In genomic region chr4:131391924-131392297, GRCm38 (mm10) we compare ENCODE assay signal across 23 mouse cellular contexts.
DNase-seq lines count a peak whose midpoint lies in the region; ATAC-seq and TF ChIP-seq lines count a peak whose summit lies in the region.
"Had no signal": no experiment of that assay in that cellular context is flagged by ENCODE, and none has a peak within 500 bp of the region (broad histone marks: within the 10 kb centered on the region; RNA-seq: fewer than 3 reads in every experiment).

No protein-coding gene starts in this region.

- H3K27me3 ChIP-seq in hindbrain, embryonic 11.5 days (ENCODE audit: control insufficient read depth, insufficient read depth, low read length): no peaks in the 10 kb centered on the region
- H3K27me3 ChIP-seq in hindbrain, embryonic 16.5 days (replicated peaks; ENCODE audit: control insufficient read depth, insufficient read depth, low read length): no peaks in the 10 kb centered on the region
- no peaks in the 10 kb centered on the region for H3K27me3 ChIP-seq in midbrain, embryonic 13.5 days
- no peaks in the 10 kb centered on the region for H3K27me3 ChIP-seq in midbrain, embryonic 11.5 days (ENCODE audit: control insufficient read depth, insufficient read depth, low read length)
- no peaks in the 10 kb centered on the region for H3K27me3 ChIP-seq in CH12.LX (replicated peaks)
- no peaks in the 10 kb centered on the region for H3K27me3 ChIP-seq in hindbrain, embryonic 13.5 days
- H3K27me3 ChIP-seq: embryonic facial prominence, embryonic 12.5 days; embryonic facial prominence, embryonic 15.5 days; forebrain, embryonic 13.5 days; intestine, embryonic 15.5 days had no signal

- no peak overlapping the region for H3K9ac ChIP-seq in hindbrain, embryonic 11.5 days (ENCODE audit: low read depth, low read length)
- H3K9ac ChIP-seq in hindbrain, embryonic 16.5 days (ENCODE audit: low read depth, low read length): no peak overlapping the region
- no peak overlapping the region for H3K9ac ChIP-seq in midbrain, embryonic 13.5 days (replicated peaks)
- H3K9ac ChIP-seq in midbrain, embryonic 11.5 days (ENCODE audit: low read length): no peak overlapping the region
- H3K9ac ChIP-seq in CH12.LX (ENCODE audit: insufficient read depth, low read depth): peak overlapping the region; percentile 7; the same call in 1 of the 2 replicates
- H3K9ac ChIP-seq in hindbrain, embryonic 13.5 days: no peak overlapping the region
- H3K9ac ChIP-seq: embryonic facial prominence, embryonic 12.5 days; embryonic facial prominence, embryonic 15.5 days; forebrain, embryonic 13.5 days; intestine, embryonic 15.5 days had no signal

- no peaks in the 10 kb centered on the region for H3K36me3 ChIP-seq in hindbrain, embryonic 11.5 days (ENCODE audit: control insufficient read depth, insufficient read depth, low read length)
- H3K36me3 ChIP-seq in hindbrain, embryonic 16.5 days (ENCODE audit: control insufficient read depth, insufficient read depth, low read length): no peaks in the 10 kb centered on the region
- H3K36me3 ChIP-seq in midbrain, embryonic 13.5 days: no peaks in the 10 kb centered on the region
- H3K36me3 ChIP-seq in midbrain, embryonic 11.5 days (ENCODE audit: control insufficient read depth, insufficient read depth, low read length): no peaks in the 10 kb centered on the region
- H3K36me3 ChIP-seq in CH12.LX (replicated peaks in 1 of 2; ENCODE audit: control insufficient read depth in 1 of 2, insufficient read depth in 1 of 2, low read length in 1 of 2): no peaks in the 10 kb centered on the region
- H3K36me3 ChIP-seq in hindbrain, embryonic 13.5 days: no peaks in the 10 kb centered on the region
- H3K36me3 ChIP-seq: embryonic facial prominence, embryonic 12.5 days; embryonic facial prominence, embryonic 15.5 days; intestine, embryonic 15.5 days had no signal

- no peak overlapping the region for H3K4me2 ChIP-seq in hindbrain, embryonic 11.5 days (replicated peaks; ENCODE audit: low read depth, low read length)
- H3K4me2 ChIP-seq in hindbrain, embryonic 16.5 days (ENCODE audit: low read length): no peak overlapping the region
- H3K4me2 ChIP-seq in midbrain, embryonic 13.5 days (replicated peaks): no peak overlapping the region
- H3K4me2 ChIP-seq in midbrain, embryonic 11.5 days: no peak overlapping the region
- H3K4me2 ChIP-seq in CH12.LX (ENCODE audit: insufficient read depth, low read depth, poor library complexity, severe bottlenecking): peak overlapping the region; percentile 64
- no peak overlapping the region for H3K4me2 ChIP-seq in hindbrain, embryonic 13.5 days
- H3K4me2 ChIP-seq: embryonic facial prominence, embryonic 12.5 days; embryonic facial prominence, embryonic 15.5 days; forebrain, embryonic 13.5 days; heart, embryonic 11.5 days; intestine, embryonic 15.5 days had no signal

- no peak for ATAC-seq in hindbrain, embryonic 11.5 days (ENCODE audit: low FRiP score)
- no peak for ATAC-seq in hindbrain, embryonic 16.5 days
- no peak for ATAC-seq in midbrain, embryonic 13.5 days
- ATAC-seq in midbrain, embryonic 11.5 days (ENCODE audit: low FRiP score): no peak
- ATAC-seq in hindbrain, embryonic 13.5 days (ENCODE audit: low FRiP score): no peak
- ATAC-seq: activated CD4-positive, CD25-positive, alpha-beta regulatory T cell, adult 4 months; CD4-positive, CD25-positive, alpha-beta regulatory T cell, adult 4 months; forebrain, embryonic 13.5 days; forebrain, embryonic 16.5 days had no signal

- no peak for TF ChIP-seq EP300 in CH12.LX (IDR thresholded peaks at IDR 0.05; ENCODE audit: low read length)

- dilution Hi-C loops in CH12.LX (cut with MboI; ENCODE audit: extremely low pct_ligation_motif_present, extremely low pct_unique_long_range_greater_than_20kb, low sequenced_read_pairs): no loop called here

- no peaks in the 10 kb centered on the region for H3K4me1 ChIP-seq in hindbrain, embryonic 11.5 days (replicated peaks; ENCODE audit: control insufficient read depth, insufficient read depth, low read length)
- no peaks in the 10 kb centered on the region for H3K4me1 ChIP-seq in hindbrain, embryonic 16.5 days (ENCODE audit: control insufficient read depth, insufficient read depth, low read depth, low read length)
- H3K4me1 ChIP-seq in midbrain, embryonic 13.5 days (replicated peaks): peaks cover 24% of the 10 kb centered on the region
- H3K4me1 ChIP-seq in midbrain, embryonic 11.5 days (ENCODE audit: control insufficient read depth, insufficient read depth, low read length): no peaks in the 10 kb centered on the region
- H3K4me1 ChIP-seq in CH12.LX (ENCODE audit: control insufficient read depth in 1 of 2, insufficient read depth in 2 of 2): peaks cover 24 to 53% of the 10 kb centered on the region in 2 experiments
- peaks cover 34% of the 10 kb centered on the region for H3K4me1 ChIP-seq in hindbrain, embryonic 13.5 days (replicated peaks)
- H3K4me1 ChIP-seq: embryonic facial prominence, embryonic 15.5 days; intestine, embryonic 15.5 days had no signal

- DNase-seq in hindbrain, embryonic 11.5 days (ENCODE audit: low spot score): no peak
- no peak for DNase-seq in midbrain, embryonic 11.5 days (ENCODE audit: low spot score, missing footprints)
- no peak for DNase-seq in CH12.LX (ENCODE audit: extremely low read depth)
- DNase-seq in adrenal gland, postnatal 14 days: no peak
- no peak for DNase-seq in layer of hippocampus, adult 2 months (ENCODE audit: low spot score in 2 of 2)
- DNase-seq: adrenal gland, adult 8-10 months; adrenal gland, postnatal 36 days; cerebellum, adult 18-20 months; cerebellum, adult 9-11 months; cerebellum, postnatal 25 days; gastrocnemius, postnatal 10 days; heart, adult 11 months had no signal

- 89% methylated on average over 3 of the region's 3 CpGs for WGBS in hindbrain, embryonic 11.5 days
- WGBS in hindbrain, embryonic 16.5 days: 84% methylated on average over 3 of the region's 3 CpGs
- WGBS in midbrain, embryonic 13.5 days: 87% methylated on average over 3 of the region's 3 CpGs
- WGBS in midbrain, embryonic 11.5 days: 91% methylated on average over 3 of the region's 3 CpGs
- 87% methylated on average over 3 of the region's 3 CpGs for WGBS in hindbrain, embryonic 13.5 days

- TF ChIP-seq CTCF in CH12.LX (conservative IDR thresholded peaks at IDR 0.05 in 1 of 2, IDR thresholded peaks at IDR 0.05 in 1 of 2; ENCODE audit: low read depth in 2 of 2, low read length in 2 of 2): no peak
- no peak for TF ChIP-seq CTCF in layer of hippocampus, adult 2 months (conservative IDR thresholded peaks at IDR 0.05)

- no peak overlapping the region for H3K4me3 ChIP-seq in hindbrain, embryonic 11.5 days (ENCODE audit: low read depth, low read length)
- no peak overlapping the region for H3K4me3 ChIP-seq in hindbrain, embryonic 16.5 days (ENCODE audit: low read length)
- H3K4me3 ChIP-seq in midbrain, embryonic 13.5 days (replicated peaks): no peak overlapping the region
- H3K4me3 ChIP-seq in midbrain, embryonic 11.5 days (ENCODE audit: low read depth, low read length): no peak overlapping the region
- H3K4me3 ChIP-seq in CH12.LX (replicated peaks in 1 of 3; ENCODE audit: low read depth in 2 of 3, low read length in 2 of 3, poor library complexity in 1 of 3): no peak overlapping the region
- H3K4me3 ChIP-seq in hindbrain, embryonic 13.5 days: no peak overlapping the region
- no peak overlapping the region for H3K4me3 ChIP-seq in layer of hippocampus, adult 2 months
- H3K4me3 ChIP-seq: embryonic facial prominence, embryonic 12.5 days; embryonic facial prominence, embryonic 15.5 days; forebrain, embryonic 13.5 days; intestine, embryonic 15.5 days had no signal

- TF ChIP-seq POLR2A in CH12.LX (IDR thresholded peaks at IDR 0.05; ENCODE audit: low read depth, low read length): no peak

- peak overlapping the region; percentile 66 for H3K27ac ChIP-seq in hindbrain, embryonic 11.5 days (ENCODE audit: low read depth, low read length)
- H3K27ac ChIP-seq in hindbrain, embryonic 16.5 days (ENCODE audit: low read depth, low read length): no peak overlapping the region
- H3K27ac ChIP-seq in midbrain, embryonic 13.5 days: peak overlapping the region; percentile 56; the same call in 1 of the 2 replicates
- no peak overlapping the region for H3K27ac ChIP-seq in midbrain, embryonic 11.5 days (ENCODE audit: low read depth, low read length)
- H3K27ac ChIP-seq in CH12.LX (ENCODE audit: insufficient read depth, low read depth): peak overlapping the region; percentile 97
- H3K27ac ChIP-seq in hindbrain, embryonic 13.5 days: peak overlapping the region; percentile 26
- H3K27ac ChIP-seq in layer of hippocampus, adult 2 months: no peak overlapping the region
- H3K27ac ChIP-seq: embryonic facial prominence, embryonic 12.5 days; embryonic facial prominence, embryonic 15.5 days; forebrain, embryonic 13.5 days; intestine, embryonic 15.5 days had no signal

- no peaks in the 10 kb centered on the region for H3K79me2 ChIP-seq in CH12.LX (replicated peaks; ENCODE audit: control insufficient read depth, extremely low read depth, insufficient read depth, poor library complexity, severe bottlenecking)

- in situ Hi-C loops in CH12.LX (cut with MboI; ENCODE audit: low pct_ligation_motif_present, low pct_unique_long_range_greater_than_20kb, low sequenced_read_pairs): no loop called here

- no peak for TF ChIP-seq RAD21 in CH12.LX (IDR thresholded peaks at IDR 0.05; ENCODE audit: low read depth, low read length)

- H3K9me3 ChIP-seq in hindbrain, embryonic 11.5 days (ENCODE audit: control insufficient read depth, low read length): no peaks in the 10 kb centered on the region
- H3K9me3 ChIP-seq in hindbrain, embryonic 16.5 days (ENCODE audit: control insufficient read depth, low read length): no peaks in the 10 kb centered on the region
- H3K9me3 ChIP-seq in midbrain, embryonic 13.5 days: no peaks in the 10 kb centered on the region
- H3K9me3 ChIP-seq in midbrain, embryonic 11.5 days (ENCODE audit: control insufficient read depth, low read length): no peaks in the 10 kb centered on the region
- peaks cover 11% of the 10 kb centered on the region for H3K9me3 ChIP-seq in CH12.LX (replicated peaks; ENCODE audit: low read length)
- H3K9me3 ChIP-seq in hindbrain, embryonic 13.5 days: no peaks in the 10 kb centered on the region
- H3K9me3 ChIP-seq: embryonic facial prominence, embryonic 12.5 days; embryonic facial prominence, embryonic 15.5 days; forebrain, embryonic 13.5 days; intestine, embryonic 15.5 days had no signal

TF ChIP-seq in CH12.LX, 34 proteins besides CTCF, POLR2A, EP300 and RAD21:
- TF ChIP-seq CHD1 (IDR thresholded peaks at IDR 0.05; ENCODE audit: low read depth, low read length) (0 out of 2 replicates have a peak, but pooled peaks have one; percentile 60), ZC3H11A (IDR thresholded peaks at IDR 0.05; ENCODE audit: low read depth, low read length) (no peak), ZKSCAN1 (IDR thresholded peaks at IDR 0.05; ENCODE audit: borderline replicate concordance, low read depth, low read length) (peak; percentile 86), MYC (IDR thresholded peaks at IDR 0.05; ENCODE audit: low read depth, low read length) (0 out of 2 replicates have a peak, but pooled peaks have one; percentile 4)

Comparison
In these comparisons a context has a peak if more than half of its experiments do, and no peak if none do; other contexts are left out.
1. H3K27ac ChIP-seq: peak in hindbrain, embryonic 11.5 days (single experiment), midbrain, embryonic 13.5 days (single experiment), CH12.LX (single experiment) and hindbrain, embryonic 13.5 days (single experiment); none in hindbrain, embryonic 16.5 days (single experiment), midbrain, embryonic 11.5 days (single experiment) and layer of hippocampus, adult 2 months (single experiment).